Mouse (Mus musculus): ENCODE measurements around the gene Itsn1. TPM values are rescaled to one million over a fixed set of nuclear protein-coding genes. Genes with fewer than 3 reads are reported as not detected.

The Itsn1 gene
- polyA plus RNA-seq, 1 experiment from 2014 or later = 9.7 TPM

- WGBS = 84% methylated on average over 5 of the region's 5 CpGs
- H3K9ac ChIP-seq (replicated peaks; ENCODE audit: low read depth) = no peak overlapping the region
- no peaks in the 10 kb centered on the region for H3K9me3 ChIP-seq (ENCODE audit: low read length)
- no peak for TF ChIP-seq CTCF (IDR thresholded peaks at IDR 0.05)
- no peak for TF ChIP-seq EP300 (IDR thresholded peaks at IDR 0.05)
- H3K4me1 ChIP-seq (ENCODE audit: insufficient read depth, low read depth, low read length) = no peaks in the 10 kb centered on the region
- H3K4me2 ChIP-seq (replicated peaks; ENCODE audit: low read depth, low read length) = no peak overlapping the region
- H3K27ac ChIP-seq (ENCODE audit: low read length) = no peak overlapping the region
- ATAC-seq (no peak), DNase-seq (ENCODE audit: low spot score) (no peak)
- H3K36me3 ChIP-seq (ENCODE audit: insufficient read depth, low read length) = no peaks in the 10 kb centered on the region
- no peaks in the 10 kb centered on the region for H3K27me3 ChIP-seq (replicated peaks; ENCODE audit: insufficient read depth, low read length)
- no peak overlapping the region for H3K4me3 ChIP-seq (ENCODE audit: low read depth, low read length)
Measured at GRCm38 (mm10) chr16:91769911-91770310, 40.8 kb downstream of the Itsn1 start.

GRCm38 (mm10) chr16:91770662-91771061 lies 41.6 kb downstream of the Itsn1 start:
- no peak for DNase-seq (ENCODE audit: low spot score)

DNA sequence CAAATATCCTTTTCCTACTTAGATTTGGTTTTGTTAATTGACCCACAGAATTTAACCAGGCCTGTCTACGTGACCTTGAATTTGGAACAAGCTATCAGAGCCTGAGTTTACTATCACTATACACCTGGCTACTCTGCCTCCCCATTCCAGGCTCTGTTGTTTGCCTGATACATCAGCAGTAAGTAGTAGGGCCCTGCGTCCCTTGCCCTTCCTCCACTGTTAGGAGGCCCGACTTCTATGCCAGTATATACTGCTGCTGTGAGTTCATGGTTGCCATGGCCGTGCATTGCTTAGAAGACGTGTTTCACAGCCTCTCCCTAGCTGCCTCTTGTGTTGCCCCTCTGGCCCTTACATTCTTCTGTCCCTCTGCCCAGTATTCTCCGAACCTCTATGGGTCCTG lies 42.3 kb downstream of the Itsn1 start:
- TF ChIP-seq CTCF (IDR thresholded peaks at IDR 0.05) = no peak
- no peak for TF ChIP-seq EP300 (IDR thresholded peaks at IDR 0.05)
- no peaks in the 10 kb centered on the region for H3K27me3 ChIP-seq (replicated peaks; ENCODE audit: insufficient read depth, low read length)
- no peaks in the 10 kb centered on the region for H3K36me3 ChIP-seq (ENCODE audit: insufficient read depth, low read length)
- DNase-seq (ENCODE audit: low spot score) (no peak), ATAC-seq (no peak)
- WGBS = 85% methylated on average over 6 of the region's 6 CpGs
- no peak overlapping the region for H3K27ac ChIP-seq (ENCODE audit: low read length)
- H3K4me3 ChIP-seq (ENCODE audit: low read depth, low read length) = no peak overlapping the region
- H3K4me1 ChIP-seq (ENCODE audit: insufficient read depth, low read depth, low read length) = no peaks in the 10 kb centered on the region
- no peak overlapping the region for H3K4me2 ChIP-seq (replicated peaks; ENCODE audit: low read depth, low read length)
- no peak overlapping the region for H3K9ac ChIP-seq (replicated peaks; ENCODE audit: low read depth)
- H3K9me3 ChIP-seq (ENCODE audit: low read length) = no peaks in the 10 kb centered on the region

More at GRCm38 (mm10) chr16:91770662-91771061, 41.6 kb downstream of the Itsn1 start:
- TF ChIP-seq CTCF (IDR thresholded peaks at IDR 0.05) (no peak), EP300 (IDR thresholded peaks at IDR 0.05) (no peak)
- 72% methylated on average over 5 of the region's 5 CpGs for WGBS
- no peaks in the 10 kb centered on the region for H3K36me3 ChIP-seq (ENCODE audit: insufficient read depth, low read length)
- H3K9ac ChIP-seq (replicated peaks; ENCODE audit: low read depth) = no peak overlapping the region
- no peak for ATAC-seq
- H3K9me3 ChIP-seq (ENCODE audit: low read length) = no peaks in the 10 kb centered on the region
- H3K4me2 ChIP-seq (replicated peaks; ENCODE audit: low read depth, low read length) = no peak overlapping the region
- no peaks in the 10 kb centered on the region for H3K27me3 ChIP-seq (replicated peaks; ENCODE audit: insufficient read depth, low read length)
- no peak overlapping the region for H3K27ac ChIP-seq (ENCODE audit: low read length)
- H3K4me1 ChIP-seq (ENCODE audit: insufficient read depth, low read depth, low read length) = no peaks in the 10 kb centered on the region
- H3K4me3 ChIP-seq (ENCODE audit: low read depth, low read length) = no peak overlapping the region

GRCm38 (mm10) chr16:91772586-91772985 lies 43.5 kb downstream of the Itsn1 start:
- H3K9ac ChIP-seq (replicated peaks; ENCODE audit: low read depth) = no peak overlapping the region
- H3K36me3 ChIP-seq (ENCODE audit: insufficient read depth, low read length) = no peaks in the 10 kb centered on the region
- H3K4me2 ChIP-seq (replicated peaks; ENCODE audit: low read depth, low read length) = no peak overlapping the region
- no peaks in the 10 kb centered on the region for H3K27me3 ChIP-seq (replicated peaks; ENCODE audit: insufficient read depth, low read length)
- H3K4me3 ChIP-seq (ENCODE audit: low read depth, low read length) = no peak overlapping the region
- ATAC-seq (no peak), DNase-seq (ENCODE audit: low spot score) (no peak)
- H3K4me1 ChIP-seq (ENCODE audit: insufficient read depth, low read depth, low read length) = no peaks in the 10 kb centered on the region
- TF ChIP-seq EP300 (IDR thresholded peaks at IDR 0.05) = no peak
- TF ChIP-seq CTCF (IDR thresholded peaks at IDR 0.05) = no peak
- WGBS = 80% methylated on average over 7 of the region's 7 CpGs
- no peak overlapping the region for H3K27ac ChIP-seq (ENCODE audit: low read length)
- H3K9me3 ChIP-seq (ENCODE audit: low read length) = no peaks in the 10 kb centered on the region

DNA sequence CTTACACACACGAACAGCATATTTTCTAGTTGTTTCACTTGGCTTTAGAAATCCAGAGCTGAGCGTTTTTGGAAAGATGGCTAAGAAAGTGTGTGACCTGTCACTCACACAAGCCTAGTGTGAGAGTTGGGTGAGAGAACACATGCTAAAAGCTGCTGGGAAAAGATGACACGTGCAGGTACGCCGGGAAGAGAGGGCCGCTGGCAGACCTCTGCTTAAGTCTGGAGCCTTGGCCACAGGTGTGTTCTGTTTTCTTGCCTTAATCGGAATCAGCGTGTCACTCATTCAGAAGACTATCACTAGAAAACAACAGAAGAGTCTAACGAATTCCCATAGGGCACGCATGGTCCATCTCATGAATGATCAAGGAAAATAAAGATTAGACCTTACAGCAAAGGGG lies 50.5 kb downstream of the Itsn1 start:
- ATAC-seq (no peak), DNase-seq (ENCODE audit: low spot score) (no peak)
- Histone ChIP-seq H3K4me1 (ENCODE audit: insufficient read depth, low read depth, low read length) (no peaks in the 10 kb centered on the region), H3K4me3 (ENCODE audit: low read depth, low read length) (no peak overlapping the region), H3K9ac (replicated peaks; ENCODE audit: low read depth) (no peak overlapping the region), H3K4me2 (replicated peaks; ENCODE audit: low read depth, low read length) (no peak overlapping the region), H3K27me3 (replicated peaks; ENCODE audit: insufficient read depth, low read length) (no peaks in the 10 kb centered on the region), H3K27ac (ENCODE audit: low read length) (no peak overlapping the region), H3K36me3 (ENCODE audit: insufficient read depth, low read length) (no peaks in the 10 kb centered on the region), H3K9me3 (ENCODE audit: low read length) (no peaks in the 10 kb centered on the region)
- TF ChIP-seq EP300 (IDR thresholded peaks at IDR 0.05) = no peak
- no peak for TF ChIP-seq CTCF (IDR thresholded peaks at IDR 0.05)
- 73% methylated on average over 10 of the region's 10 CpGs for WGBS

DNA sequence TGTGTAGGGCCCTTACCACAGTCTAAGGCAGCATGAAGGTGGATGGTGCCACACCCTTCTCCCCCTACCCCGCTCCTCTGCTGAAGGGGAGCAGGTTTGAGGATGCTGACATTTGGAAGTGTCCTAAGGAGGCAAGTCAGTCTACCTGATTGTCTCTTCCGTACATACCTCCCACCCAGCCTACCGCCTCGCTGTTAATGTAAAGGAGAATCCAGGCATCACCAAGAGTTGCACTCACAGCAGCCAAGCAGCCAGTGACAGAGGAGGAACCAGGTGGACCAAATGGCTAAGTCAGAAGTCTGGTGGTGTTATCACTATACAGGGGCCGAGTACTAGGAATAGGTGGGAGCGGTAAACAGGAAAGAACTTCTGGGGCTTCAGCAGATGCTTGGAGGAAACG lies 51.1 kb downstream of the Itsn1 start:
- H3K9me3 ChIP-seq (ENCODE audit: low read length) = no peaks in the 10 kb centered on the region
- H3K27me3 ChIP-seq (replicated peaks; ENCODE audit: insufficient read depth, low read length) = no peaks in the 10 kb centered on the region
- H3K36me3 ChIP-seq (ENCODE audit: insufficient read depth, low read length) = no peaks in the 10 kb centered on the region
- H3K4me1 ChIP-seq (ENCODE audit: insufficient read depth, low read depth, low read length) = no peaks in the 10 kb centered on the region
- no peak overlapping the region for H3K4me2 ChIP-seq (replicated peaks; ENCODE audit: low read depth, low read length)
- no peak overlapping the region for H3K4me3 ChIP-seq (ENCODE audit: low read depth, low read length)
- no peak for TF ChIP-seq EP300 (IDR thresholded peaks at IDR 0.05)
- TF ChIP-seq CTCF (IDR thresholded peaks at IDR 0.05) = no peak
- H3K27ac ChIP-seq (ENCODE audit: low read length) = no peak overlapping the region
- no peak for ATAC-seq
- 86% methylated on average over 7 of the region's 7 CpGs for WGBS
- no peak for DNase-seq (ENCODE audit: low spot score)
- H3K9ac ChIP-seq (replicated peaks; ENCODE audit: low read depth) = no peak overlapping the region

GRCm38 (mm10) chr16:91780826-91781225 lies 51.7 kb downstream of the Itsn1 start:
- DNase-seq (ENCODE audit: low spot score) = peak; percentile 19

More at GRCm38 (mm10) chr16:91780826-91781225, 51.7 kb downstream of the Itsn1 start:
- no peaks in the 10 kb centered on the region for H3K36me3 ChIP-seq (ENCODE audit: insufficient read depth, low read length)
- no peak overlapping the region for H3K27ac ChIP-seq (ENCODE audit: low read length)
- no peak for ATAC-seq
- no peaks in the 10 kb centered on the region for H3K4me1 ChIP-seq (ENCODE audit: insufficient read depth, low read depth, low read length)
- TF ChIP-seq EP300 (IDR thresholded peaks at IDR 0.05) (no peak), CTCF (IDR thresholded peaks at IDR 0.05) (no peak)
- H3K9ac ChIP-seq (replicated peaks; ENCODE audit: low read depth) = no peak overlapping the region
- no peak overlapping the region for H3K4me3 ChIP-seq (ENCODE audit: low read depth, low read length)
- H3K4me2 ChIP-seq (replicated peaks; ENCODE audit: low read depth, low read length) = no peak overlapping the region
- no peaks in the 10 kb centered on the region for H3K27me3 ChIP-seq (replicated peaks; ENCODE audit: insufficient read depth, low read length)
- 61% methylated on average over 3 of the region's 3 CpGs for WGBS
- no peaks in the 10 kb centered on the region for H3K9me3 ChIP-seq (ENCODE audit: low read length)
